In genomic region chr6:111486081-111486480, GRCm38 (mm10) we compare ENCODE assay signal across 21 mouse cellular contexts.
DNase-seq lines count a peak whose midpoint lies in the region.
"Had no signal": no experiment of that assay in that cellular context is flagged by ENCODE, and none has a peak within 500 bp of the region (broad histone marks: within the 10 kb centered on the region; RNA-seq: fewer than 3 reads in every experiment).

No protein-coding gene starts in this region.

- intact Hi-C loops in gastrocnemius, postnatal 14 days (cut with DNase I; ENCODE audit: low total_unique reads) = no loop called here

- DNase-seq in layer of hippocampus, adult 18-20 months (ENCODE audit: low spot score in 2 of 2) = peak; percentile 45 to 85
- no peak for DNase-seq in layer of hippocampus, postnatal 10 days (ENCODE audit: low spot score in 2 of 2)
- peak; percentile 43 to 50 for DNase-seq in layer of hippocampus, adult 8-10 months (ENCODE audit: low spot score in 2 of 2)
- peak; percentile 48 for DNase-seq in retina, embryonic 14.5 days (ENCODE audit: low spot score)
- DNase-seq in adrenal gland, adult 2 months = no peak
- no peak for DNase-seq in cerebellum, adult 11-12 months
- DNase-seq in gastrocnemius, postnatal 14 days = no peak
- DNase-seq: adrenal gland, postnatal 14 days; cerebellum, adult 2 months; cerebellum, postnatal 14 days; gastrocnemius, postnatal 25 days; heart, adult 2 months; heart, postnatal 4 days; kidney, adult 11 months; kidney, postnatal 14 days; lung, embryonic 14.5 days; lung, postnatal 14 days; midbrain, embryonic 14.5 days; right cerebral cortex, adult 18-20 months; spleen, adult 18-20 months; thymus, postnatal 14 days had no signal

Comparison
In these comparisons a context has a peak if more than half of its experiments do, and no peak if none do; other contexts are left out.
1. DNase-seq: peak in layer of hippocampus, adult 18-20 months (2 of 2), layer of hippocampus, adult 8-10 months (2 of 2) and retina, embryonic 14.5 days (single experiment); none in layer of hippocampus, postnatal 10 days (0 of 2), adrenal gland, adult 2 months (single experiment), cerebellum, adult 11-12 months (single experiment) and gastrocnemius, postnatal 14 days (single experiment).